Mouse (Mus musculus) cerebellum, adult 2 months (tissue): ENCODE measurements at regions not wholly inside any gene's neighbourhood (a gene's known extent, or its start where the extent isn't known, plus 50 kb on each side); places are given as distances from the start of the nearest gene placed in this dataset.

ENCODE experiments used
- DNase-seq, 2 experiments: peaks; one replicate each; pipeline ENCODE4 v3.0.0; 2021
- H3K27ac ChIP-seq: fragments of 200-500 bp; 2 replicates; pipeline ENCODE4 v1.5.1; 2012; ENCODE audit warnings: low read length, control low read depth, inconsistent platforms; ENCODE audit not compliant: insufficient read depth
- H3K27me3 ChIP-seq: fragments of 200-500 bp; 2 replicates; pipeline ENCODE4 v1.6.1; 2012; ENCODE audit warnings: inconsistent platforms, mild to moderate bottlenecking, low read length, moderate library complexity; ENCODE audit not compliant: control insufficient read depth, insufficient read depth
- H3K4me1 ChIP-seq: fragments of 200-500 bp; 2 replicates; pipeline ENCODE4 v1.6.1; 2011; ENCODE audit warnings: low read length; ENCODE audit not compliant: control insufficient read depth, insufficient read depth
- H3K4me3 ChIP-seq: fragments of 200-500 bp; replicated peaks from 2 replicates; pipeline ENCODE3; 2011; ENCODE audit warnings: mild to moderate bottlenecking, low read depth, low read length, control low read depth; ENCODE audit not compliant: insufficient read depth
- CTCF ChIP-seq: fragments of 200-500 bp; IDR thresholded peaks from 2 replicates; pipeline ENCODE4 v1.5.1; 2011; ENCODE audit warnings: low read depth, mild to moderate bottlenecking, control low read depth, low read length, moderate library complexity, borderline replicate concordance; ENCODE audit not compliant: insufficient read depth
- POLR2A ChIP-seq: fragments of 200-500 bp; IDR thresholded peaks from 2 replicates; pipeline ENCODE4 v1.6.1; 2011; ENCODE audit warnings: low read length, control low read depth, borderline replicate concordance; ENCODE audit not compliant: insufficient read depth
- WGBS: fragments of 180-500 bp; shearing (Covaris S2); methylation state at CpG from one replicate; pipeline ENCODE4 v1.1.7; 2018; 5-methylcytosine and 5-hydroxymethylcytosine counted together

- WGBS: 26% methylated on average over 1 of the region's 1 CpGs
- peak in 1 of 2 experiments; percentile 54 for DNase-seq
- H3K27me3 ChIP-seq: no peaks in the 10 kb centered on the region
- TF ChIP-seq CTCF (no peak), POLR2A (no peak)
- no peaks in the 10 kb centered on the region for H3K4me1 ChIP-seq
- H3K4me3 ChIP-seq: no peak overlapping the region
- no peak overlapping the region for H3K27ac ChIP-seq
Measured at GRCm38 (mm10) chrX:59817794-59818193, 181.5 kb upstream of the F9 start.
